Mouse (Mus musculus): ENCODE data around the gene Cc2d2b. TPM values are rescaled to one million over a fixed set of nuclear protein-coding genes. Genes with fewer than 3 reads are reported as not detected.

Cc2d2b gene
- polyA plus RNA-seq (2012; rRNA removed), result 0.17 and 0.32 TPM in 2 replicates

GRCm38 (mm10) chr19:40748559-40748958 is at the start of gene Cc2d2b:
Gene Cc2d2b, plus strand, starts transcription at chr19:40748753.

GRCm38 (mm10) chr19:40830703-40831415 is 82.3 kb downstream of the Cc2d2b start, which contains the start of gene Ccnj:
Gene Ccnj, plus strand, starts transcription at chr19:40831279.

Other genes starting within 250 kb of the Cc2d2b start
- 67.4 and 71.1 TPM in 2 replicates for gene Sorbs1, start 235.0 kb upstream of the Cc2d2b start, polyA plus RNA-seq (2012; rRNA removed)
- gene Aldh18a1, start 160.3 kb upstream of the Cc2d2b start, polyA plus RNA-seq (2012; rRNA removed), result 54.7 and 57.8 TPM in 2 replicates
- 21.4 and 22.1 TPM in 2 replicates for gene Tctn3, start 136.5 kb upstream of the Cc2d2b start, polyA plus RNA-seq (2012; rRNA removed)
- gene Entpd1, start 136.4 kb upstream of the Cc2d2b start, polyA plus RNA-seq (2012; rRNA removed), result 7.0 and 9.9 TPM in 2 replicates
- 16.2 and 17.4 TPM in 2 replicates for gene Ccnj, start 82.5 kb downstream of the Cc2d2b start, polyA plus RNA-seq (2012; rRNA removed)
- 5.4 and 5.9 TPM in 2 replicates for gene Zfp518a, start 146.0 kb downstream of the Cc2d2b start, polyA plus RNA-seq (2012; rRNA removed)
- gene Blnk, start 245.8 kb downstream of the Cc2d2b start, polyA plus RNA-seq (2012; rRNA removed), result 0.48 and 0.55 TPM in 2 replicates